Mouse (Mus musculus): Measurements from ENCODE around the gene Nkain1. TPM values are rescaled to one million over a fixed set of nuclear protein-coding genes. Genes with fewer than 3 reads are reported as not detected.
A peak's percentile ranks its signal among the peaks of the same experiment; 100 is the strongest.

Gene Nkain1
- polyA plus RNA-seq, 1 experiment = 2.4 TPM

- DNase-seq = peak; percentile 92
- TF ChIP-seq CTCF (IDR thresholded peaks at IDR 0.05; ENCODE audit: borderline replicate concordance, control insufficient read depth, extremely low read depth, insufficient read depth, low read length, poor library complexity) (no peak), POLR2A (IDR thresholded peaks at IDR 0.05; ENCODE audit: control insufficient read depth, extremely low read depth, insufficient read depth, low read length, poor library complexity) (no peak)
- Histone ChIP-seq H3K4me1 (replicated peaks; ENCODE audit: control insufficient read depth, insufficient read depth, low read length) (peaks cover 11% of the 10 kb centered on the region), H3K27ac (ENCODE audit: control insufficient read depth, insufficient read depth, low read length) (no peak overlapping the region), H3K4me3 (ENCODE audit: control insufficient read depth, insufficient read depth, low read length) (peak overlapping the region; percentile 40), H3K36me3 (ENCODE audit: control insufficient read depth, insufficient read depth, low read length) (no peaks in the 10 kb centered on the region), H3K27me3 (ENCODE audit: control insufficient read depth, insufficient read depth, low read length) (peaks cover 10% of the 10 kb centered on the region; the same call in 1 of the 2 replicates)
- WGBS = 8% methylated on average over 40 of the region's 40 CpGs
Observed at GRCm38 (mm10) chr4:130519567-130520481, 54.1 kb downstream of the Nkain1 start.

GRCm38 (mm10) chr4:130516490-130516889 lies 57.5 kb downstream of the Nkain1 start:
- H3K27me3 ChIP-seq (ENCODE audit: control insufficient read depth, insufficient read depth, low read length) = peaks cover 6% of the 10 kb centered on the region; the same call in 1 of the 2 replicates
- no peak overlapping the region for H3K4me3 ChIP-seq (ENCODE audit: control insufficient read depth, insufficient read depth, low read length)
- DNase-seq = no peak
- 76% methylated on average over 6 of the region's 6 CpGs for WGBS
- TF ChIP-seq CTCF (IDR thresholded peaks at IDR 0.05; ENCODE audit: borderline replicate concordance, control insufficient read depth, extremely low read depth, insufficient read depth, low read length, poor library complexity) (no peak), POLR2A (IDR thresholded peaks at IDR 0.05; ENCODE audit: control insufficient read depth, extremely low read depth, insufficient read depth, low read length, poor library complexity) (no peak)
- no peak overlapping the region for H3K27ac ChIP-seq (ENCODE audit: control insufficient read depth, insufficient read depth, low read length)
- H3K36me3 ChIP-seq (ENCODE audit: control insufficient read depth, insufficient read depth, low read length) = no peaks in the 10 kb centered on the region
- H3K4me1 ChIP-seq (replicated peaks; ENCODE audit: control insufficient read depth, insufficient read depth, low read length) = peaks cover 11% of the 10 kb centered on the region

Other genes starting within 250 kb of the Nkain1 start
- gene Zcchc17, start 214.2 kb downstream of the Nkain1 start, polyA plus RNA-seq (2012; rRNA removed) = 34.3 and 36.8 TPM in 2 replicates
- gene Snrnp40, start 214.0 kb downstream of the Nkain1 start, polyA plus RNA-seq (2012; rRNA removed) = 78.4 and 83.6 TPM in 2 replicates
- 95.4 and 102 TPM in 2 replicates for gene Pum1, start 89.1 kb upstream of the Nkain1 start, polyA plus RNA-seq (2012; rRNA removed)
- 96.8 and 97.5 TPM in 2 replicates for gene Sdc3, start 218.4 kb upstream of the Nkain1 start, polyA plus RNA-seq (2012; rRNA removed)

Measured in thymus, adult 2 months (tissue).